Mouse (Mus musculus) E14TG2a.4 (cell line): ENCODE data around the gene Nck2.

ENCODE experiments used
- H3K27me3 ChIP-seq: 2 replicates; pipeline ENCODE4 v1.6.1; 2014; ENCODE audit warnings: low read length, control low read depth; ENCODE audit not compliant: insufficient read depth
- H3K36me3 ChIP-seq: 2 replicates; pipeline ENCODE4 v1.6.1; 2014; ENCODE audit warnings: low read length, control low read depth; ENCODE audit not compliant: insufficient read depth
- H3K4me1 ChIP-seq: replicated peaks from 2 replicates; pipeline ENCODE4 v1.6.1; 2014; ENCODE audit warnings: low read depth, low read length, control low read depth
- H3K4me3 ChIP-seq: replicated peaks from 2 replicates; pipeline ENCODE4 v1.5.1; 2014; ENCODE audit warnings: mild to moderate bottlenecking, low read length
- H3K9me3 ChIP-seq: 2 replicates; pipeline ENCODE4 v1.6.1; 2014; ENCODE audit warnings: low read length, control low read depth
- CTCF ChIP-seq: conservative IDR thresholded peaks from 2 replicates; pipeline ENCODE4 v1.5.1; 2014; ENCODE audit warnings: low read length
- NANOG ChIP-seq: IDR thresholded peaks from 2 replicates; pipeline ENCODE4 v1.6.1; 2014; ENCODE audit warnings: borderline replicate concordance, low read length, mixed read lengths
- POU5F1 ChIP-seq: IDR thresholded peaks from 2 replicates; pipeline ENCODE4 v1.6.1; 2014; ENCODE audit warnings: low read length, borderline replicate concordance

Gene Nck2

GRCm38 (mm10) chr1:43444531-43444930 lies at the start of gene Nck2:
Gene Nck2, plus strand, starts transcription at chr1:43444579.
- H3K4me3 ChIP-seq = peak within 1 kb of the TSS; percentile 93
- peaks cover 5% of the 10 kb centered on the region; the same call in 1 of the 2 replicates for H3K27me3 ChIP-seq
- TF ChIP-seq POU5F1 (no peak), NANOG (no peak), CTCF (no peak)
- no peaks in the 10 kb centered on the region for H3K9me3 ChIP-seq
- peaks cover 39% of the 10 kb centered on the region for H3K4me1 ChIP-seq
- no peaks in the 10 kb centered on the region for H3K36me3 ChIP-seq

DNA sequence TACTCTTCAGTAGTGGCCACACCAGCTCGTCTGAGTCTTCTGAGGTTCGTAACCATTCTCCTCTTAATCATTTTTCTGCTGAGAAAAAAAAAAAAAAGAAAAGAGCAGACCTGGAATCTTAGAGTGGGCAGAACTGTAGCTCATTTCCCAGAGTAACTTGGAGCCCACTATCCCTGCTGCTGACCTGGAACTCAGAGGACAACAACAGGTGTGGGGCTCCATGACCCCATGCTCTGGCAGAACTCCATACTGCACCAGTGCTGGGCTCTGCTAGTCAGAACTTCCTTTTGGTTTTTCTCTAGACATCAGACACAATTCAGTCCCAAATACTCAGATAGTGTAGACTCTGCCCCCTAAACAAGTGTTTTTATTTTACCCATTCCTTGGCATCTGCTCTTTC lies 49.3 kb upstream of the Nck2 start:
- Histone ChIP-seq H3K4me3 (no peak overlapping the region), H3K27me3 (no peaks in the 10 kb centered on the region), H3K36me3 (no peaks in the 10 kb centered on the region), H3K4me1 (no peaks in the 10 kb centered on the region), H3K9me3 (no peaks in the 10 kb centered on the region)
- TF ChIP-seq CTCF = no peak
- no peak for TF ChIP-seq POU5F1
- TF ChIP-seq NANOG = no peak

DNA sequence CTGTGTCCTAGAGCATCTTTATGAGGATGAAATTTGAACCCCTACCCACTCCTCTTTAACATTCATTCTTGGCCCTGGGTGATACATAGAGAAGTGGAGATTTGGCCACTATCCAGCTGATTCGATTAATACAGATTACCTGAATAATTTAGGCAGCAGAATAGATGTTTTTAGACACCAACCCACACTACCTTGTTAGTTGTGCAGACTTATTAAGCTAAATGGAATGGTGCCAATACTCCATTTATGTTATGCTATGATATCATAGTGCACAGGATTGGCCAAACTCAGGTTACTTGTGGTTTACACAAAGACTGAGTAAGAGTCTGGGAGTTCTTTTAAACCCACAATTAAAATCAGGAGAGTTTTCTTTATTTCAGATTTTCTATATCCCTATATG lies 48.6 kb upstream of the Nck2 start:
- Histone ChIP-seq H3K4me3 (no peak overlapping the region), H3K36me3 (no peaks in the 10 kb centered on the region), H3K9me3 (no peaks in the 10 kb centered on the region), H3K4me1 (no peaks in the 10 kb centered on the region), H3K27me3 (no peaks in the 10 kb centered on the region)
- TF ChIP-seq POU5F1 (no peak), NANOG (no peak)

- TF ChIP-seq CTCF = no peak
- no peak for TF ChIP-seq NANOG
- TF ChIP-seq POU5F1 = no peak
- H3K9me3 ChIP-seq = no peaks in the 10 kb centered on the region
- H3K4me3 ChIP-seq = no peak overlapping the region
- H3K4me1 ChIP-seq = no peaks in the 10 kb centered on the region
- no peaks in the 10 kb centered on the region for H3K27me3 ChIP-seq
- H3K36me3 ChIP-seq = no peaks in the 10 kb centered on the region
Observed at GRCm38 (mm10) chr1:43396522-43396921, 47.9 kb upstream of the Nck2 start.

DNA sequence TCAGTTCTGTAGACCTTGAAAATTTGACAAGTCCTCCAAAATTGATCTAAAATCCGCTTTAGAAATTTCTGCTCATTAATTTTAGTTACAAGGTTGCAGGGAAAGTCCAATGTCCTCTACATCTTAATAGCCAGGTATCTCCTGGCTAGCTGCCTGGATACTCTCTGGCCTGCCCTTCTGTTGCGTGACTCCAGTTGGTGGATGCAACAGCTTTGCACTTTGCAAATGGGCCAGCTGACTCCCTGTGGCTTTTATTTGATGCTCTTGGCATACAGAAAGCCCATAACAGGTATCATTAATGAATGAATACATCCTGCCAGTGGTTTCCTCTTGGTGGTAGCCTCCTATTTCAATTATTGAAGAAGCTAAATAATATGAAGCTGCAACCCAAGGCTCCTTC lies 47.3 kb upstream of the Nck2 start:
- Histone ChIP-seq H3K9me3 (no peaks in the 10 kb centered on the region), H3K4me1 (no peaks in the 10 kb centered on the region), H3K36me3 (no peaks in the 10 kb centered on the region), H3K4me3 (no peak overlapping the region), H3K27me3 (no peaks in the 10 kb centered on the region)
- TF ChIP-seq NANOG (no peak), POU5F1 (no peak), CTCF (no peak)

- Histone ChIP-seq H3K36me3 (no peaks in the 10 kb centered on the region), H3K4me3 (no peak overlapping the region), H3K4me1 (no peaks in the 10 kb centered on the region), H3K9me3 (no peaks in the 10 kb centered on the region), H3K27me3 (no peaks in the 10 kb centered on the region)
- TF ChIP-seq NANOG (no peak), POU5F1 (no peak), CTCF (no peak)
Observed at GRCm38 (mm10) chr1:43398738-43399601, 45.4 kb upstream of the Nck2 start.

DNA sequence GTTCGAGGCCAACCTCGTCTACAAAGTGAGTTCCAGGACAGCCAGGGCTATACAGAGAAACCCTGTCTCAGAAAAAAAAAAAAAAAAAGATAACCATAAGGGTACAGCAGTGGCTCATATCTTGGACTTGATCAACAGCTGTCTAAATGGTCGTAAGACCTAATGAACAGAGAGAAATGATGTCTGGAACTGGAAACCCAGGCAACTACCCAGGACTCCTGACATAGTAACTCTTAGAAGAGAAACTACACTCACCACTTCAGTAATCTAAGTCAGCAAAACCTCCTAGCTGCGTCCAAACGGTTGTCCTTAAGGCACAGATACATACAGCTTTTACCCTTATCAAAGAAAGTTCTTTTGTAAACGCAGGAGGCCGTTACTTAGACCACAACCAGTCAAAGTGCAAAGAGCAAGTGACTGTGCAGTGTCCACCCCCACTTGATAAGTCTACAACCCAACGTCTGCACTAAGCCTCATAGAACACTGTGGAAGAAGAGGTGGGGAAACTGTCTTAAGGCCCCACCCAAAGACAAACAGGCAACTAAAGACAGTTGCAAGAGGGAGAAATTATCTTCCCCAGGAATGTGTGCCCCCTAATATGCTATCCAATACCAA lies 44.7 kb upstream of the Nck2 start:
- Histone ChIP-seq H3K36me3 (no peaks in the 10 kb centered on the region), H3K4me3 (no peak overlapping the region), H3K9me3 (no peaks in the 10 kb centered on the region), H3K4me1 (no peaks in the 10 kb centered on the region), H3K27me3 (no peaks in the 10 kb centered on the region)
- TF ChIP-seq NANOG (no peak), CTCF (no peak), POU5F1 (no peak)

- H3K4me3 ChIP-seq = no peak overlapping the region
- no peaks in the 10 kb centered on the region for H3K9me3 ChIP-seq
- no peaks in the 10 kb centered on the region for H3K36me3 ChIP-seq
- H3K4me1 ChIP-seq = no peaks in the 10 kb centered on the region
- TF ChIP-seq CTCF (no peak), POU5F1 (no peak), NANOG (no peak)
- no peaks in the 10 kb centered on the region for H3K27me3 ChIP-seq
Observed at GRCm38 (mm10) chr1:43400655-43401054, 43.7 kb upstream of the Nck2 start.
